Mouse (Mus musculus) spleen, adult 2 months (tissue): ENCODE data around the gene Slc36a3. TPM values are rescaled to one million over a fixed set of nuclear protein-coding genes. Genes with fewer than 3 reads are reported as not detected.
"Not testable (repeated sequence)": the region's sequence is repeated elsewhere in the genome, so short reads cannot be mapped to it uniquely, and the experiment has no call there.

Experiments
- DNase-seq, 2 experiments: peaks; one replicate each; pipeline versions ENCODE4 v3.0.0 to v3.0.0-alpha.2; 2012 to 2021; ENCODE audit warnings: low spot score in 2 of 2, low read depth in 1 of 2
- H3K27ac ChIP-seq: fragments of 200-500 bp; 2 replicates; pipeline ENCODE4 v1.5.1; 2012; ENCODE audit warnings: low read length, inconsistent platforms; ENCODE audit not compliant: insufficient read depth
- H3K27me3 ChIP-seq: fragments of 200-500 bp; 2 replicates; pipeline ENCODE4 v1.6.1; 2012; ENCODE audit warnings: mild to moderate bottlenecking, moderate library complexity, low read length, inconsistent platforms; ENCODE audit not compliant: control insufficient read depth, insufficient read depth
- H3K36me3 ChIP-seq: fragments of 200-500 bp; 2 replicates; pipeline ENCODE4 v1.6.1; 2012; ENCODE audit warnings: mild to moderate bottlenecking, low read length, inconsistent platforms; ENCODE audit not compliant: control insufficient read depth, insufficient read depth
- H3K4me1 ChIP-seq: fragments of 200-500 bp; 2 replicates; pipeline ENCODE4 v1.6.1; 2011; ENCODE audit warnings: inconsistent platforms; ENCODE audit not compliant: control insufficient read depth, insufficient read depth, insufficient read length
- H3K4me3 ChIP-seq: fragments of 200-500 bp; 2 replicates; pipeline ENCODE4 v1.5.1; 2011; ENCODE audit warnings: mild to moderate bottlenecking, inconsistent platforms; ENCODE audit not compliant: insufficient read depth, insufficient read length; ENCODE audit errors: extremely low read depth
- CTCF ChIP-seq: fragments of 200-500 bp; IDR thresholded peaks from 2 replicates; pipeline ENCODE4 v1.5.1; 2011; ENCODE audit warnings: mild to moderate bottlenecking, inconsistent platforms; ENCODE audit not compliant: insufficient read depth, insufficient read length, insufficient replicate concordance; ENCODE audit errors: extremely low read depth
- POLR2A ChIP-seq: fragments of 200-500 bp; IDR thresholded peaks from 2 replicates; pipeline ENCODE4 v1.6.1; 2011; ENCODE audit warnings: low read depth, low read length, inconsistent platforms
- WGBS: fragments of 180-500 bp; shearing (Covaris S2); methylation state at CpG from one replicate; pipeline ENCODE4 v1.1.7; 2018; 5-methylcytosine and 5-hydroxymethylcytosine counted together
- polyA plus RNA-seq: library from polyadenylated mRNA; depleted of rRNA; stranded (reverse); fragments of >200 nt; gene quantifications from 2 replicates; pipeline ENCODE4 v1.2.3, GENCODE M21; 2012

Gene Slc36a3
- polyA plus RNA-seq, 1 experiment: 1.4 TPM

GRCm38 (mm10) chr11:55120821-55121271, 30.7 kb downstream of the Slc36a3 start:
- peak overlapping the region; percentile 0; the same call in 1 of the 2 replicates for H3K4me3 ChIP-seq
- WGBS: 13% methylated on average over 8 of the region's 8 CpGs
- peak; percentile 30 to 41 for DNase-seq
- no peaks in the 10 kb centered on the region for H3K27me3 ChIP-seq
- peaks cover 13% of the 10 kb centered on the region for H3K4me1 ChIP-seq
- no peaks in the 10 kb centered on the region for H3K36me3 ChIP-seq
- TF ChIP-seq CTCF: no peak
- TF ChIP-seq POLR2A: no peak
- H3K27ac ChIP-seq: peak overlapping the region; percentile 96

GRCm38 (mm10) chr11:55120279-55120678, 31.2 kb downstream of the Slc36a3 start:
- Histone ChIP-seq H3K4me1 (peaks cover 13% of the 10 kb centered on the region), H3K27me3 (no peaks in the 10 kb centered on the region), H3K4me3 (no peak overlapping the region), H3K36me3 (no peaks in the 10 kb centered on the region), H3K27ac (peak overlapping the region; percentile 96)
- DNase-seq: no peak
- no peak for TF ChIP-seq POLR2A
- no peak for TF ChIP-seq CTCF

- peak in 1 of 2 experiments; percentile 49 for DNase-seq
- no peak overlapping the region for H3K27ac ChIP-seq
- H3K27me3 ChIP-seq: no peaks in the 10 kb centered on the region
- no peak overlapping the region for H3K4me3 ChIP-seq
- peaks cover 13% of the 10 kb centered on the region for H3K4me1 ChIP-seq
- TF ChIP-seq POLR2A: no peak
- no peak for TF ChIP-seq CTCF
- 31% methylated on average over 2 of the region's 2 CpGs for WGBS
- H3K36me3 ChIP-seq: no peaks in the 10 kb centered on the region
Measured at GRCm38 (mm10) chr11:55117031-55117430, 34.5 kb downstream of the Slc36a3 start.

GRCm38 (mm10) chr11:55116004-55116403, 35.5 kb downstream of the Slc36a3 start:
- Histone ChIP-seq H3K36me3 (no peaks in the 10 kb centered on the region), H3K4me1 (peaks cover 6% of the 10 kb centered on the region; the same call in 1 of the 2 replicates), H3K4me3 (no peak overlapping the region), H3K27me3 (no peaks in the 10 kb centered on the region), H3K27ac (no peak overlapping the region)
- 90% methylated on average over 3 of the region's 3 CpGs for WGBS
- TF ChIP-seq POLR2A (no peak), CTCF (no peak)
- no peak for DNase-seq

GRCm38 (mm10) chr11:55114291-55114690, 37.2 kb downstream of the Slc36a3 start:
- no peak overlapping the region for H3K4me3 ChIP-seq
- WGBS: 89% methylated on average over 2 of the region's 2 CpGs
- no peaks in the 10 kb centered on the region for H3K27me3 ChIP-seq
- peaks cover 12% of the 10 kb centered on the region for H3K36me3 ChIP-seq
- no peak overlapping the region; the same call in none of the 2 replicates for H3K27ac ChIP-seq
- H3K4me1 ChIP-seq: peaks cover 2% of the 10 kb centered on the region; the same call in 1 of the 2 replicates
- no peak for DNase-seq
- no peak for TF ChIP-seq CTCF

- WGBS: 35% methylated on average over 4 of the region's 4 CpGs
Measured at GRCm38 (mm10) chr11:55113861-55114250, 37.7 kb downstream of the Slc36a3 start.

GRCm38 (mm10) chr11:55113209-55113860, 38.2 kb downstream of the Slc36a3 start:
- H3K27me3 ChIP-seq: no peaks in the 10 kb centered on the region
- H3K4me1 ChIP-seq: peaks cover 2% of the 10 kb centered on the region; the same call in 1 of the 2 replicates
- peak overlapping the region; percentile 80 for H3K27ac ChIP-seq
- H3K4me3 ChIP-seq: no peak overlapping the region
- peak; percentile 67 to 72 for DNase-seq
- H3K36me3 ChIP-seq: peaks cover 22% of the 10 kb centered on the region
- TF ChIP-seq POLR2A (no peak; the same call in 1 of the 2 replicates), CTCF (no peak)
- 24% methylated on average over 7 of the region's 7 CpGs for WGBS

More at GRCm38 (mm10) chr11:55113861-55114250, 37.7 kb downstream of the Slc36a3 start:
- Histone ChIP-seq H3K27ac (peak overlapping the region; percentile 80), H3K36me3 (peaks cover 16% of the 10 kb centered on the region)
- not testable (repeated sequence) for H3K27me3 ChIP-seq, DNase-seq, H3K4me1 ChIP-seq, H3K4me3 ChIP-seq
